Mouse (Mus musculus) embryonic facial prominence, embryonic 11.5 days (tissue): ENCODE results near the gene Polr2f. TPM values are rescaled to one million over a fixed set of nuclear protein-coding genes. Genes with fewer than 3 reads are reported as not detected.

ENCODE experiments used
- ATAC-seq: fragments of 200-750 bp; cut with Nextera tagmentation; replicated peaks from 2 replicates; pipeline ENCODE4 v1.8.0; 2017; ENCODE audit warnings: low read depth; ENCODE audit not compliant: insufficient number of reproducible peaks, low FRiP score, low TSS enrichment
- DNase-seq: peaks from one replicate; pipeline ENCODE4 v3.0.0-alpha.2; 2015; ENCODE audit warnings: low spot score
- H3K27ac ChIP-seq: fragments of 300-500 bp; sonication (generic); replicated peaks from 2 replicates; pipeline ENCODE4 v1.5.1; 2014; ENCODE audit warnings: mild to moderate bottlenecking, low read depth, low read length, control low read depth
- H3K27me3 ChIP-seq: fragments of 300-500 bp; sonication (generic); 2 replicates; pipeline ENCODE4 v1.6.1; 2014; ENCODE audit warnings: mild to moderate bottlenecking, low read length, moderate library complexity, mixed read lengths; ENCODE audit not compliant: control insufficient read depth, insufficient read depth
- H3K36me3 ChIP-seq: fragments of 300-500 bp; sonication (generic); replicated peaks from 2 replicates; pipeline ENCODE4 v1.6.1; 2014; ENCODE audit warnings: low read depth, mild to moderate bottlenecking, low read length, moderate library complexity, mixed read lengths; ENCODE audit not compliant: control insufficient read depth, insufficient read depth
- H3K4me1 ChIP-seq: fragments of 300-500 bp; sonication (generic); 2 replicates; pipeline ENCODE4 v1.6.1; 2014; ENCODE audit warnings: low read length, mixed read lengths; ENCODE audit not compliant: control insufficient read depth, insufficient read depth
- H3K4me2 ChIP-seq: fragments of 300-500 bp; sonication (generic); 2 replicates; pipeline ENCODE4 v1.6.1; 2014; ENCODE audit warnings: low read depth, mild to moderate bottlenecking, control low read depth, low read length, moderate library complexity
- H3K4me3 ChIP-seq: fragments of 300-500 bp; sonication (generic); 2 replicates; pipeline ENCODE4 v1.5.1; 2014; ENCODE audit warnings: low read depth, low read length, control low read depth
- H3K9ac ChIP-seq: fragments of 300-500 bp; sonication (generic); replicated peaks from 2 replicates; pipeline ENCODE4 v1.6.1; 2014; ENCODE audit warnings: mild to moderate bottlenecking, control low read depth, low read length
- H3K9me3 ChIP-seq: fragments of 300-500 bp; sonication (generic); replicated peaks from 2 replicates; pipeline ENCODE4 v1.6.1; 2016; ENCODE audit warnings: mild to moderate bottlenecking, low read length, inconsistent platforms, mixed read lengths; ENCODE audit not compliant: control insufficient read depth
- WGBS: fragments of 180-500 bp; shearing (Covaris S2); extraction: QIAGEN DNeasy Blood & Tissue Kit; methylation state at CpG from one replicate; pipeline ENCODE4 v1.1.7; 2014; 5-methylcytosine and 5-hydroxymethylcytosine counted together
- polyA plus RNA-seq: library from polyadenylated mRNA; unstranded; fragments of >200 nt; fragmentation: Nextera tagmentation; extraction: Ambion mirVana; gene quantifications from 2 replicates; pipeline ENCODE4 v1.2.1, GENCODE M21; 2014

Polr2f gene
- polyA plus RNA-seq: 388 and 414 TPM in 2 replicates

- ATAC-seq (peak; percentile 84), DNase-seq (peak; percentile 98)
- peak within 1 kb of the TSS; percentile 79 for H3K9ac ChIP-seq
- peak within 1 kb of the TSS; percentile 79 for H3K4me2 ChIP-seq
- no peak within 1 kb of the TSS for H3K27ac ChIP-seq
- no peaks in the 10 kb centered on the region; the same call in 1 of the 2 replicates for H3K4me1 ChIP-seq
- WGBS: under 1% methylated on average over 57 of the region's 57 CpGs
- no peaks in the 10 kb centered on the region for H3K27me3 ChIP-seq
- H3K9me3 ChIP-seq: no peaks in the 10 kb centered on the region
- peak within 1 kb of the TSS; percentile 87 for H3K4me3 ChIP-seq
- H3K36me3 ChIP-seq: no peaks in the 10 kb centered on the region; the same call in 1 of the 2 replicates
Observed at GRCm38 (mm10) chr15:79140866-79141565, at the start of gene Polr2f, which contains the start of gene 1700088E04Rik. Polr2f (plus strand) TSS chr15:79141009. 1700088E04Rik (minus strand) TSS chr15:79141253.

GRCm38 (mm10) chr15:79092284-79092683 is 48.5 kb upstream of the Polr2f start:
- no peak for ATAC-seq
- no peak for DNase-seq
- no peak overlapping the region for H3K27ac ChIP-seq
- no peaks in the 10 kb centered on the region for H3K27me3 ChIP-seq
- no peak overlapping the region for H3K9ac ChIP-seq
- no peak overlapping the region for H3K4me2 ChIP-seq
- H3K4me3 ChIP-seq: no peak overlapping the region
- no peaks in the 10 kb centered on the region for H3K9me3 ChIP-seq
- 90% methylated on average over 6 of the region's 6 CpGs for WGBS
- H3K4me1 ChIP-seq: no peaks in the 10 kb centered on the region
- H3K36me3 ChIP-seq: peaks cover 27% of the 10 kb centered on the region

- Histone ChIP-seq H3K9ac (no peak overlapping the region), H3K27me3 (no peaks in the 10 kb centered on the region), H3K4me1 (peaks cover 2% of the 10 kb centered on the region), H3K4me3 (no peak overlapping the region), H3K27ac (no peak overlapping the region), H3K4me2 (no peak overlapping the region), H3K9me3 (no peaks in the 10 kb centered on the region), H3K36me3 (peaks cover 26% of the 10 kb centered on the region)
- WGBS: 81% methylated on average over 7 of the region's 7 CpGs
- ATAC-seq (no peak), DNase-seq (no peak)
Observed at GRCm38 (mm10) chr15:79093083-79093839, 47.5 kb upstream of the Polr2f start.

GRCm38 (mm10) chr15:79095483-79095882 is 45.3 kb upstream of the Polr2f start:
- H3K4me1 ChIP-seq: peaks cover 2% of the 10 kb centered on the region
- no peak overlapping the region for H3K4me2 ChIP-seq
- DNase-seq (no peak), ATAC-seq (no peak)
- WGBS: 86% methylated on average over 5 of the region's 5 CpGs
- no peak overlapping the region for H3K9ac ChIP-seq
- no peaks in the 10 kb centered on the region for H3K9me3 ChIP-seq
- peaks cover 17% of the 10 kb centered on the region for H3K36me3 ChIP-seq
- H3K4me3 ChIP-seq: no peak overlapping the region
- no peak overlapping the region for H3K27ac ChIP-seq
- no peaks in the 10 kb centered on the region for H3K27me3 ChIP-seq

GRCm38 (mm10) chr15:79096556-79096955 is 44.3 kb upstream of the Polr2f start:
- Histone ChIP-seq H3K4me2 (no peak overlapping the region), H3K27ac (no peak overlapping the region), H3K4me3 (no peak overlapping the region), H3K9me3 (no peaks in the 10 kb centered on the region), H3K4me1 (peaks cover 2% of the 10 kb centered on the region), H3K9ac (no peak overlapping the region), H3K27me3 (no peaks in the 10 kb centered on the region), H3K36me3 (peaks cover 13% of the 10 kb centered on the region)
- 58% methylated on average over 3 of the region's 3 CpGs for WGBS
- no peak for DNase-seq
- ATAC-seq: no peak

- Histone ChIP-seq H3K4me3 (no peak overlapping the region), H3K36me3 (peaks cover 11% of the 10 kb centered on the region), H3K9me3 (no peaks in the 10 kb centered on the region), H3K9ac (no peak overlapping the region), H3K27ac (0 out of 2 replicates have a peak overlapping the region, but pooled peaks have one; percentile 20), H3K27me3 (no peaks in the 10 kb centered on the region), H3K4me2 (no peak overlapping the region), H3K4me1 (peaks cover 2% of the 10 kb centered on the region)
- ATAC-seq (no peak), DNase-seq (peak; percentile 26)
- 43% methylated on average over 2 of the region's 2 CpGs for WGBS
Observed at GRCm38 (mm10) chr15:79097135-79097534, 43.7 kb upstream of the Polr2f start.

DNA sequence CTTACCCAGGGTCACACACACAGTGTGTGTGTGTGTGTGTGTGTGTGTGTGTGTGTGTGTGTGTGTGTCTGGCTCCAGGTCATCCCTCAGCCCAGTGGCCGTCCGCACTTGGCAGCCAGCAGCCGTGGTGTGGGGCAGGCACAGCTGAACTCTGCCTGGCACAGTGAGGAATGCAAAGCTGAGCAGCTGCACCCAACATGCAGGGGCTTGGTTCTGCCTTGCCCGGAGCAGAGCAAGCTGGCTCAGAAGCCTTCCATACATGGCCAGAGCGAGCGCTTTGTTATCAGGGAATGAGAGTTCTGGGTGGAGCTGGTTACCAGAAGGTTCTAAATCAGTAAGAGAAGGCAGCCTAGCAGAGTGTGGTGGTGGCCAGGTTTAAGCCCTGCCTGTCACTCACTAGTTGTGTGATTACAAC is 43.2 kb upstream of the Polr2f start:
- ATAC-seq (no peak), DNase-seq (no peak)
- Histone ChIP-seq H3K36me3 (peaks cover 9% of the 10 kb centered on the region), H3K4me1 (peaks cover 2% of the 10 kb centered on the region), H3K9me3 (no peaks in the 10 kb centered on the region), H3K27ac (peak overlapping the region; percentile 20; the same call in 1 of the 2 replicates), H3K4me3 (no peak overlapping the region), H3K9ac (no peak overlapping the region), H3K27me3 (no peaks in the 10 kb centered on the region), H3K4me2 (no peak overlapping the region)
- 56% methylated on average over 6 of the region's 6 CpGs for WGBS

DNA sequence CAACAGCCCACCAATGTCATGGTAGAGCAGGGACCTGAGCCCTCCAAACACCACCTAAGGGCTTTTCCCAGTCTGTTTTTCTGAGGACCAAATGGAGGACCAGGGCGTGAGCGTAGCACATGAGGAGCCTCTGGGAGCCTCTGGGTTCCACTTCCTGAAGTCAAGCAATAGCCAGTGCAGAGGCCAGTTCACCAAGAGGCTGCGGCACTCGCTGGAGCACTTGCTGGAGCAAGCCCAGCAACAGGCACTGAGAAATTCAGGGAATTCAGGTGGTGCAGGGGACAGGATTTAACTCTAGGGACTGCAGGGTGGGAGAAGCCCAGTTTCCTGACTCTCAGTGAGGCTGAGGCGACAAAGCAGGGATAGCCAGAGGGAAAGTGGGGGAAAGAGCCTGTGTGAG is 42.6 kb upstream of the Polr2f start:
- no peaks in the 10 kb centered on the region for H3K27me3 ChIP-seq
- WGBS: 58% methylated on average over 5 of the region's 5 CpGs
- H3K4me2 ChIP-seq: no peak overlapping the region
- DNase-seq (no peak), ATAC-seq (no peak)
- H3K36me3 ChIP-seq: peaks cover 9% of the 10 kb centered on the region
- no peak overlapping the region for H3K27ac ChIP-seq
- peaks cover 2% of the 10 kb centered on the region for H3K4me1 ChIP-seq
- no peak overlapping the region for H3K4me3 ChIP-seq
- H3K9me3 ChIP-seq: no peaks in the 10 kb centered on the region
- no peak overlapping the region for H3K9ac ChIP-seq
